Mouse (Mus musculus): ENCODE measurements around the gene Nop16. TPM values are rescaled to one million over a fixed set of nuclear protein-coding genes. Genes with fewer than 3 reads are reported as not detected.

Gene Nop16
- polyA plus RNA-seq, 1 experiment, result 10.7 TPM

DNA sequence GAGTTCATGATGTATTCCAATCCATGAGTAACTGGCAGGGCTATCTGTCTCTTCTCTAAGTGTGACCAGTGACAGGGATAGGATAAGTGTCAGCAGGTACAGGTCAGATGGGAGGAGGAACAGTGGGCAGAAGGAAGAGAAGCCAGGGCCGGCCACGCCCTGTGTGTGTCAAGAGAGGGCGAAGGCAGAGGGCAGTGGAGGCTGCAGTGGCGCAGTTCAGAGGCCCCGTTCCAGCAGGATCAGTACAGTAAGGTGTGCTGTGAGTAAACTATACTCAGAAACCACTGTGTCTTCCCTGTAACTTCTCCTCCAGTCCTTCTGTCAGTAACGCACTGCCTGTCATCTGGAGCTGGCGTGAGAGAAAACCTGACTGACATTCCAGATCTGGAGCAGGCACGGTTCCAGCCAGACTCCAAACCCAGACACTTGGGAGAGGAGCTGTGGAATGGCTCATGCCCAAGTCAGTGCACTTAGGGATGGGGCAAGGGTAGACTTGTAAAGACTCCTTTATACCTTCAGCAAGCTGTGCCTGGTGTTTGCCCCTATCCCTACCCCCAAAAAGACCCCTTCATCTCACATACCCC lies 6.3 kb upstream of the Nop16 start:
- H3K27ac ChIP-seq (ENCODE audit: control insufficient read depth, insufficient read depth, low read depth, low read length), result no peak overlapping the region
- no peak overlapping the region for H3K4me3 ChIP-seq (ENCODE audit: control insufficient read depth, low read depth, low read length)
- no peaks in the 10 kb centered on the region for H3K36me3 ChIP-seq (ENCODE audit: control insufficient read depth, insufficient read depth, low read length)
- no peaks in the 10 kb centered on the region; the same call in 1 of the 2 replicates for H3K4me1 ChIP-seq (ENCODE audit: control insufficient read depth, insufficient read depth, low read length)
- TF ChIP-seq CTCF (IDR thresholded peaks at IDR 0.05; ENCODE audit: control insufficient read depth, insufficient read depth, insufficient replicate concordance, low read depth, low read length), result no peak
- TF ChIP-seq POLR2A (IDR thresholded peaks at IDR 0.05; ENCODE audit: control insufficient read depth, low read depth, low read length), result no peak
- H3K27me3 ChIP-seq (ENCODE audit: control insufficient read depth, insufficient read depth, low read length), result no peaks in the 10 kb centered on the region

DNA sequence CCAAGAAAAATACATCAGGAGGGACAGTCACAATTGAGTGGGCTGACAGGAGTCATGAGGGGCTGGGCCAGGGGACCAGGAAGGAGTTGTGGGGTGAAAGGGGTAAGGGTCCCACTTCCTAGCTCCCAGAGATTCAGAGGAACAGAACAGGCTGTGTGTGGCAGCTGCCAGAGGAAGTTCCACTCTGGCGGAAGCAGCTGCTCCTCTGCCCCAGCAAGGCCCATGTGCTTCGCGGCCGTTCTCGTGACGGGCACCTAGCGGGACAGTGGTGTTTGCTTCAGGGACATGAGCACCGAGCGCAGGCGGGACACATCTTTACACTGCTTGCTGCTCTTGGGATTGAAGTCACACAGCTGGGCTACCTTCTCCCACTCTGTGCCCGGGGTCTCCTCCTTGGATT lies 3.7 kb upstream of the Nop16 start:
- Histone ChIP-seq H3K4me3 (ENCODE audit: control insufficient read depth, low read depth, low read length) (no peak overlapping the region), H3K4me1 (ENCODE audit: control insufficient read depth, insufficient read depth, low read length) (peaks cover 3% of the 10 kb centered on the region), H3K36me3 (ENCODE audit: control insufficient read depth, insufficient read depth, low read length) (no peaks in the 10 kb centered on the region), H3K27ac (ENCODE audit: control insufficient read depth, insufficient read depth, low read depth, low read length) (no peak overlapping the region), H3K27me3 (ENCODE audit: control insufficient read depth, insufficient read depth, low read length) (no peaks in the 10 kb centered on the region)
- TF ChIP-seq POLR2A (IDR thresholded peaks at IDR 0.05; ENCODE audit: control insufficient read depth, low read depth, low read length) (no peak), CTCF (IDR thresholded peaks at IDR 0.05; ENCODE audit: control insufficient read depth, insufficient read depth, insufficient replicate concordance, low read depth, low read length) (no peak)

DNA sequence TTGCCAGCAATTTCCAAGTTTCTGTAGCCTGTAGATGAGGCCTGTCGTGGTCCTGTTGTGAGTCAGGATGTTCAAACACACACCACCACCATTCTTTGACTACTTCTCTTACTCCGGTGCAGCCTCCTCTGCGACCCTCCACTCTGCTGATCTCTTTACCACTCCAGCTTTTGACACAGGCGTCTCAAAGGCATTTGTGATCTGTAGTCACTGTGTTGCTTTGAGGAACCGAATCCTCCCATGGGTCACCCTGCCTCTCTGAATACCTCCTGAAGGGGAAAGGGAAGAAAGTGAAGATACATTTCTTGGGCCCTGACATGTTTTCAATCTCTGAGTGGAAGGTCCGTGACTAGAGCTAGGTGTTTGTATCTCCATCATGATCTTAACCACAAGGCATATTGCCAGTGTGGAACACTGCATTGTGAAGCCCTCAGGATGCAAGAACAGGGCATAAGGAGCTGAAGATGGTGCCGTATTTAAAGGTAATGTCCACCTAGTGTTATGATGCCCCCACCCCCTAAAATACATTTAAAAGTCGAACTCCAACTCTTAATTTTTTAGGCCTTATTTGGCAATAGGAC lies 2.0 kb upstream of the Nop16 start:
- H3K27ac ChIP-seq (ENCODE audit: control insufficient read depth, insufficient read depth, low read depth, low read length), result no peak overlapping the region
- no peak for TF ChIP-seq POLR2A (IDR thresholded peaks at IDR 0.05; ENCODE audit: control insufficient read depth, low read depth, low read length)
- TF ChIP-seq CTCF (IDR thresholded peaks at IDR 0.05; ENCODE audit: control insufficient read depth, insufficient read depth, insufficient replicate concordance, low read depth, low read length), result no peak
- H3K36me3 ChIP-seq (ENCODE audit: control insufficient read depth, insufficient read depth, low read length), result no peaks in the 10 kb centered on the region
- peaks cover 3% of the 10 kb centered on the region for H3K4me1 ChIP-seq (ENCODE audit: control insufficient read depth, insufficient read depth, low read length)
- H3K27me3 ChIP-seq (ENCODE audit: control insufficient read depth, insufficient read depth, low read length), result no peaks in the 10 kb centered on the region
- H3K4me3 ChIP-seq (ENCODE audit: control insufficient read depth, low read depth, low read length), result no peak overlapping the region

DNA sequence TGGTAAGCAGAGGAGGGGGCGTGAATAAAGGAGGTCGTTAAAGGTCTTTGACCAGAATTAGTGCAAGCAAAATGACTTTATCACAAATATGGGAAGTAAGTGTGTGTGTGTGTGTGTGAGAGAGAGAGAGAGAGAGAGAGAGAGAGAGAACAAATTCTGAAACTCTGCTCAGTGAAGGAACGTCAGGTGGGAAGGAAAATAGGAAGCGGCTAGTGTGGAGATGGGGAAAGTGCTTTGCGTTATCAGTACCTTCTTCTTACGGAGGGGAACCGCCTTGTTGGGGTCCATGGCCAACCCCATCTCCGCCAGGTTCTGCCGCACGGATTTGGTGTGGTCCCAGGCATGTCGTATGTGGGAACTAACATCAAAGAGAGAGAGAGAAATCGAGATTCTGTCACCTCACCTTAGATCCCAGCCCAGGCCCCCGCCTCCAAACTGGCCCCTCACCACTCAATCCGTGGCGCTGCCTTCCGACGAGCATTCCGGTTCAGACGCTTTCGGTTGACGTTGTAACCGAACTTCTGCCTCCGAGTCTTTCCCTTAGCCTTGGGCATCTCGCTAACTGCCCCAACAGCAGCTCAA lies 385 bp downstream of the Nop16 start:
- TF ChIP-seq POLR2A (IDR thresholded peaks at IDR 0.05; ENCODE audit: control insufficient read depth, low read depth, low read length), result no peak
- no peak for TF ChIP-seq CTCF (IDR thresholded peaks at IDR 0.05; ENCODE audit: control insufficient read depth, insufficient read depth, insufficient replicate concordance, low read depth, low read length)

DNA sequence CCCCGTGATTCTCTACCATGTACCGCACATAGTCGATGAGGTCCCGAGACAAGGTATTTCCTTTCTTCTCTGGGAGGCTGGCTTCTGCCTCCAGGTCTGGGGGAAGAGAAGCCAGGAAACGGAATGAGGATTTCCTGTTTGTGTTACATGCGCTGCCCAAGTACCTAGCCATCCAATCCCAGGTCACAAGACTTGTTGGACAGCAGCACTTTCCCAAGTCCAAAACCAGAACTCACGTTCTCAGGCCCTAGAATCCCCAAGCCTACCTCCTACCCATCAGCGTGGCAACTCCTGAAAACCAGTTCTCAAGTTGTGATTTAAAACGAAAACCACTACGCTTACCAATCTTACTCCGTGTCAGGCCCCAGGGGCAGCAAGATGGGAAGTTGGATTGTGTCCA lies 4.1 kb downstream of the Nop16 start:
- Histone ChIP-seq H3K27ac (ENCODE audit: control insufficient read depth, insufficient read depth, low read depth, low read length) (no peak overlapping the region), H3K27me3 (ENCODE audit: control insufficient read depth, insufficient read depth, low read length) (no peaks in the 10 kb centered on the region), H3K4me3 (ENCODE audit: control insufficient read depth, low read depth, low read length) (no peak overlapping the region), H3K36me3 (ENCODE audit: control insufficient read depth, insufficient read depth, low read length) (no peaks in the 10 kb centered on the region; the same call in 1 of the 2 replicates), H3K4me1 (ENCODE audit: control insufficient read depth, insufficient read depth, low read length) (peaks cover 3% of the 10 kb centered on the region; the same call in 1 of the 2 replicates)
- no peak for TF ChIP-seq CTCF (IDR thresholded peaks at IDR 0.05; ENCODE audit: control insufficient read depth, insufficient read depth, insufficient replicate concordance, low read depth, low read length)
- no peak for TF ChIP-seq POLR2A (IDR thresholded peaks at IDR 0.05; ENCODE audit: control insufficient read depth, low read depth, low read length)

More for the DNA sequence above, 385 bp downstream of the Nop16 start:
- no peaks in the 10 kb centered on the region; the same call in 1 of the 2 replicates for H3K36me3 ChIP-seq (ENCODE audit: control insufficient read depth, insufficient read depth, low read length)
- peaks cover 3% of the 10 kb centered on the region for H3K4me1 ChIP-seq (ENCODE audit: control insufficient read depth, insufficient read depth, low read length)
- H3K27me3 ChIP-seq (ENCODE audit: control insufficient read depth, insufficient read depth, low read length), result no peaks in the 10 kb centered on the region
- H3K27ac ChIP-seq (ENCODE audit: control insufficient read depth, insufficient read depth, low read depth, low read length), result peak overlapping the region; percentile 92
- peak overlapping the region; percentile 99 for H3K4me3 ChIP-seq (ENCODE audit: control insufficient read depth, low read depth, low read length)

DNA sequence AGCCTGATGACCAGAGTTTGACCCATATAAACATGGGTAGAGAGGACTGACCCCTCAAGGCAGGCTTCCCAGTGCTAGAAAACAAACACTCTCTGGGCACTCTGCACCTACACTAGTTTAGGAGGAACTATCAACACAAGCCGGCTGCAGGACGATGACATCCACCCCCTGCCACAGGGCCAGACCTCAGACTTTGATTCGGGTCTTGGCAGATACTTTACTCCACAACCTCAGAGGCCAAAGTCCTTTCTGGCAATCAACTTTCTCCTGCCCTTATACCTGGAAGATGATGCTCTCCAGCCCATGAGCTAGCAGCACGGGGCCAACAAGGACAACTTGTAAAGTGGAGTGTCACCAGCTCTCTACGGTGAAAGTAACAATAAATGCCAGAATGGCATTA lies 7.0 kb downstream of the Nop16 start:
- TF ChIP-seq POLR2A (IDR thresholded peaks at IDR 0.05; ENCODE audit: control insufficient read depth, low read depth, low read length), result no peak
- no peak for TF ChIP-seq CTCF (IDR thresholded peaks at IDR 0.05; ENCODE audit: control insufficient read depth, insufficient read depth, insufficient replicate concordance, low read depth, low read length)
- Histone ChIP-seq H3K4me1 (ENCODE audit: control insufficient read depth, insufficient read depth, low read length) (0 out of 2 replicates have a peak, but pooled peaks cover 6% of the 10 kb centered on the region), H3K27ac (ENCODE audit: control insufficient read depth, insufficient read depth, low read depth, low read length) (no peak overlapping the region), H3K4me3 (ENCODE audit: control insufficient read depth, low read depth, low read length) (no peak overlapping the region), H3K27me3 (ENCODE audit: control insufficient read depth, insufficient read depth, low read length) (no peaks in the 10 kb centered on the region), H3K36me3 (ENCODE audit: control insufficient read depth, insufficient read depth, low read length) (no peaks in the 10 kb centered on the region; the same call in 1 of the 2 replicates)

DNA sequence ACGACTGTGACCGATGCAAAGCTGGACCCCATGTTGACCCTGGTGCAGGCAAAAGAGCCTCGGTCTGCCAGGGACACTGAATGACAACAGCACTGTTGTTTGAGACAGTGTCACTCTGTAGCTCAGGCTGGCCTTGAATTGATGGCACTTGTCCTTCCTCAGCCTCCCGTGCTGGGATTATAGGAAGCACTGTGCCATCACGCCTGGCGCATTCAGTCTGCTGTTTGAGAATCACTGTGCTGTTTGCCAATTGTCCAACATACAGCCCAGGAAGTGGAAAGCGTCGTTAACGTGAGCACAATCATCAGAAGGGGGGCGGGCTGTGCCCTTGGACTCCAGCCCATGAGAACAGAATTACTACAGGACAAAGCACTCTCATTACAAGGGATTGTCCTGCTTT lies 7.8 kb downstream of the Nop16 start:
- no peak overlapping the region for H3K4me3 ChIP-seq (ENCODE audit: control insufficient read depth, low read depth, low read length)
- TF ChIP-seq CTCF (IDR thresholded peaks at IDR 0.05; ENCODE audit: control insufficient read depth, insufficient read depth, insufficient replicate concordance, low read depth, low read length) (no peak), POLR2A (IDR thresholded peaks at IDR 0.05; ENCODE audit: control insufficient read depth, low read depth, low read length) (no peak)
- H3K27me3 ChIP-seq (ENCODE audit: control insufficient read depth, insufficient read depth, low read length), result no peaks in the 10 kb centered on the region
- H3K36me3 ChIP-seq (ENCODE audit: control insufficient read depth, insufficient read depth, low read length), result no peaks in the 10 kb centered on the region; the same call in 1 of the 2 replicates
- H3K4me1 ChIP-seq (ENCODE audit: control insufficient read depth, insufficient read depth, low read length), result 0 out of 2 replicates have a peak, but pooled peaks cover 6% of the 10 kb centered on the region
- H3K27ac ChIP-seq (ENCODE audit: control insufficient read depth, insufficient read depth, low read depth, low read length), result no peak overlapping the region

Measured in testis, adult 2 months (tissue).